Mouse (Mus musculus) myocyte (in vitro differentiated cells): ENCODE data around the gene Spata31d1a.

Experiments
- E2F4 ChIP-seq: IDR thresholded peaks from one replicate; pipeline ENCODE4 v1.6.1; 2011; ENCODE audit warnings: mild to moderate bottlenecking, control low read depth, moderate library complexity; ENCODE audit not compliant: insufficient read depth
- MYOD1 ChIP-seq, 3 experiments: IDR thresholded peaks; one replicate each; pipeline ENCODE4 v1.6.1; 2011; ENCODE audit warnings: control low read depth in 2 of 3, low read depth in 2 of 3, mild to moderate bottlenecking in 2 of 3, moderate library complexity in 1 of 3; ENCODE audit not compliant: insufficient read length in 2 of 3, control insufficient read depth in 1 of 3
- POLR2A ChIP-seq: IDR thresholded peaks from one replicate; pipeline ENCODE4 v1.6.1; 2011; ENCODE audit warnings: low read depth, mild to moderate bottlenecking, control low read depth, moderate library complexity; ENCODE audit not compliant: insufficient read length
- SRF ChIP-seq: IDR thresholded peaks from one replicate; pipeline ENCODE4 v1.6.1; 2011; ENCODE audit warnings: low read depth; ENCODE audit not compliant: control insufficient read depth, insufficient read length
- TCF3 ChIP-seq: IDR thresholded peaks from one replicate; pipeline ENCODE4 v1.6.1; 2011; ENCODE audit warnings: low read depth, control low read depth; ENCODE audit not compliant: insufficient read length
- USF1 ChIP-seq: IDR thresholded peaks from one replicate; pipeline ENCODE4 v1.6.1; 2011; ENCODE audit warnings: low read depth, mild to moderate bottlenecking, control low read depth, moderate library complexity

- TF ChIP-seq POLR2A (no peak), E2F4 (no peak), USF1 (no peak), MYOD1 (IDR thresholded peaks at IDR 0.05; ENCODE audit: control insufficient read depth in 1 of 3, insufficient read length in 2 of 3, low read depth in 2 of 3) (no peak), SRF (no peak), TCF3 (no peak)
Observed at GRCm38 (mm10) chr13:59688338-59688770, 21.8 kb downstream of the Spata31d1a start.
